Mouse (Mus musculus) forebrain, embryonic 13.5 days (tissue): ENCODE results near the gene Gm10382. TPM values are rescaled to one million over a fixed set of nuclear protein-coding genes. Genes with fewer than 3 reads are reported as not detected.
A peak's percentile ranks its signal among the peaks of the same experiment; 100 is the strongest.
"Not testable (repeated sequence)": the region's sequence is repeated elsewhere in the genome, so short reads cannot be mapped to it uniquely, and the experiment has no call there.

Experiments
- ATAC-seq: fragments of 200-750 bp; cut with Nextera tagmentation; 2 replicates; pipeline ENCODE4 v1.8.0; 2017
- H3K27ac ChIP-seq: fragments of 300-500 bp; sonication (generic); 2 replicates; pipeline ENCODE4 v1.5.1; 2015; ENCODE audit warnings: inconsistent platforms, mild to moderate bottlenecking, moderate library complexity
- H3K27me3 ChIP-seq: fragments of 300-500 bp; sonication (generic); 2 replicates; pipeline ENCODE4 v1.6.1; 2015; ENCODE audit warnings: mild to moderate bottlenecking, inconsistent platforms
- H3K36me3 ChIP-seq: fragments of 300-500 bp; sonication (generic); 2 replicates; pipeline ENCODE4 v1.6.1; 2015; ENCODE audit warnings: mild to moderate bottlenecking, inconsistent platforms; ENCODE audit not compliant: poor library complexity, severe bottlenecking
- H3K4me1 ChIP-seq: fragments of 300-500 bp; sonication (generic); 2 replicates; pipeline ENCODE4 v1.6.1; 2015; ENCODE audit warnings: inconsistent platforms
- H3K4me2 ChIP-seq: fragments of 300-500 bp; sonication (generic); 2 replicates; pipeline ENCODE4 v1.6.1; 2015; ENCODE audit warnings: inconsistent platforms, mild to moderate bottlenecking, moderate library complexity
- H3K4me3 ChIP-seq: fragments of 300-500 bp; sonication (generic); 2 replicates; pipeline ENCODE4 v1.5.1; 2015; ENCODE audit warnings: mild to moderate bottlenecking, inconsistent platforms
- H3K9ac ChIP-seq: fragments of 300-500 bp; sonication (generic); 2 replicates; pipeline ENCODE4 v1.6.1; 2015; ENCODE audit warnings: mild to moderate bottlenecking, inconsistent platforms
- H3K9me3 ChIP-seq: fragments of 300-500 bp; sonication (generic); replicated peaks from 2 replicates; pipeline ENCODE4 v1.6.1; 2016; ENCODE audit warnings: inconsistent platforms
- WGBS: fragments of 180-500 bp; shearing (Covaris S2); methylation state at CpG from one replicate; pipeline ENCODE4 v1.1.7; 2015; 5-methylcytosine and 5-hydroxymethylcytosine counted together
- polyA plus RNA-seq: library from polyadenylated mRNA; unstranded; fragments of >200 nt; fragmentation: Nextera tagmentation; extraction: Ambion mirVana; gene quantifications from 2 replicates; pipeline ENCODE4 v1.2.1, GENCODE M21; 2015

The Gm10382 gene
- polyA plus RNA-seq, 1 experiment from 2014 or later: 0.27 TPM

GRCm38 (mm10) chr5:125372027-125372426 lies 17.1 kb upstream of the Gm10382 start:
- Histone ChIP-seq H3K4me3 (no peak overlapping the region), H3K36me3 (no peaks in the 10 kb centered on the region), H3K4me1 (no peaks in the 10 kb centered on the region), H3K27me3 (no peaks in the 10 kb centered on the region), H3K4me2 (no peak overlapping the region), H3K9me3 (no peaks in the 10 kb centered on the region), H3K9ac (no peak overlapping the region), H3K27ac (no peak overlapping the region)
- ATAC-seq: no peak
- 87% methylated on average over 4 of the region's 4 CpGs for WGBS

GRCm38 (mm10) chr5:125375871-125376270 lies 13.3 kb upstream of the Gm10382 start:
- no peaks in the 10 kb centered on the region for H3K27me3 ChIP-seq
- no peak overlapping the region for H3K9ac ChIP-seq
- ATAC-seq: no peak
- H3K4me1 ChIP-seq: no peaks in the 10 kb centered on the region
- no peak overlapping the region for H3K27ac ChIP-seq
- H3K4me3 ChIP-seq: no peak overlapping the region
- no peak overlapping the region for H3K4me2 ChIP-seq
- WGBS: 92% methylated on average over 2 of the region's 2 CpGs
- no peaks in the 10 kb centered on the region for H3K9me3 ChIP-seq
- H3K36me3 ChIP-seq: no peaks in the 10 kb centered on the region

GRCm38 (mm10) chr5:125377214-125377613 lies 11.9 kb upstream of the Gm10382 start:
- H3K27ac ChIP-seq: no peak overlapping the region
- no peaks in the 10 kb centered on the region for H3K4me1 ChIP-seq
- 70% methylated on average over 7 of the region's 7 CpGs for WGBS
- H3K27me3 ChIP-seq: no peaks in the 10 kb centered on the region
- H3K4me3 ChIP-seq: no peak overlapping the region
- ATAC-seq: no peak
- H3K9ac ChIP-seq: no peak overlapping the region
- H3K36me3 ChIP-seq: no peaks in the 10 kb centered on the region
- no peak overlapping the region for H3K4me2 ChIP-seq
- no peaks in the 10 kb centered on the region for H3K9me3 ChIP-seq

- Histone ChIP-seq H3K9me3 (no peaks in the 10 kb centered on the region), H3K4me2 (no peak overlapping the region), H3K9ac (no peak overlapping the region), H3K27ac (no peak overlapping the region), H3K4me1 (peaks cover 2% of the 10 kb centered on the region; the same call in 1 of the 2 replicates), H3K4me3 (no peak overlapping the region), H3K36me3 (0 out of 2 replicates have a peak, but pooled peaks cover 3% of the 10 kb centered on the region), H3K27me3 (no peaks in the 10 kb centered on the region)
- WGBS: 87% methylated on average over 5 of the region's 5 CpGs
- no peak for ATAC-seq
Observed at GRCm38 (mm10) chr5:125378919-125379318, 10.2 kb upstream of the Gm10382 start.

- no peak overlapping the region for H3K4me2 ChIP-seq
- no peak overlapping the region for H3K27ac ChIP-seq
- ATAC-seq: no peak; the same call in 1 of the 2 replicates
- H3K4me1 ChIP-seq: peaks cover 20% of the 10 kb centered on the region
- H3K36me3 ChIP-seq: peaks cover 21% of the 10 kb centered on the region
- 76% methylated on average over 5 of the region's 5 CpGs for WGBS
- no peak overlapping the region for H3K4me3 ChIP-seq
- H3K9me3 ChIP-seq: no peaks in the 10 kb centered on the region
- no peaks in the 10 kb centered on the region for H3K27me3 ChIP-seq
- H3K9ac ChIP-seq: no peak overlapping the region
Observed at GRCm38 (mm10) chr5:125381954-125382672, 7.0 kb upstream of the Gm10382 start.

GRCm38 (mm10) chr5:125382673-125383558 lies 6.2 kb upstream of the Gm10382 start:
- 45% methylated on average over 6 of the region's 6 CpGs for WGBS
- H3K27ac ChIP-seq: peak overlapping the region; percentile 20; the same call in 1 of the 2 replicates
- H3K9ac ChIP-seq: no peak overlapping the region
- H3K4me3 ChIP-seq: no peak overlapping the region
- no peaks in the 10 kb centered on the region for H3K9me3 ChIP-seq
- H3K36me3 ChIP-seq: peaks cover 21% of the 10 kb centered on the region
- ATAC-seq: peak; percentile 48
- peaks cover 20% of the 10 kb centered on the region for H3K4me1 ChIP-seq
- H3K27me3 ChIP-seq: no peaks in the 10 kb centered on the region
- H3K4me2 ChIP-seq: no peak overlapping the region

- H3K4me3 ChIP-seq: no peak overlapping the region
- ATAC-seq: no peak
- 84% methylated on average over 3 of the region's 3 CpGs for WGBS
Observed at GRCm38 (mm10) chr5:125383637-125384420, 5.3 kb upstream of the Gm10382 start.

GRCm38 (mm10) chr5:125384512-125385214 lies 4.5 kb upstream of the Gm10382 start:
- H3K9me3 ChIP-seq: no peaks in the 10 kb centered on the region
- no peak for ATAC-seq
- H3K4me3 ChIP-seq: no peak overlapping the region
- H3K27me3 ChIP-seq: no peaks in the 10 kb centered on the region
- H3K36me3 ChIP-seq: peaks cover 25% of the 10 kb centered on the region
- peaks cover 28% of the 10 kb centered on the region for H3K4me1 ChIP-seq
- 0 out of 2 replicates have a peak overlapping the region, but pooled peaks have one; percentile 8 for H3K4me2 ChIP-seq
- WGBS: 86% methylated on average over 2 of the region's 2 CpGs
- no peak overlapping the region for H3K9ac ChIP-seq
- H3K27ac ChIP-seq: peak overlapping the region; percentile 10; the same call in 1 of the 2 replicates

More at GRCm38 (mm10) chr5:125383637-125384420, 5.3 kb upstream of the Gm10382 start:
- Histone ChIP-seq H3K36me3 (peaks cover 25% of the 10 kb centered on the region), H3K27me3 (no peaks in the 10 kb centered on the region), H3K9me3 (no peaks in the 10 kb centered on the region), H3K4me2 (no peak overlapping the region), H3K27ac (no peak overlapping the region; the same call in 1 of the 2 replicates), H3K9ac (no peak overlapping the region), H3K4me1 (peaks cover 28% of the 10 kb centered on the region)

GRCm38 (mm10) chr5:125385215-125385940 lies 3.7 kb upstream of the Gm10382 start:
- H3K27ac ChIP-seq: no peak overlapping the region
- ATAC-seq: no peak
- peak overlapping the region; percentile 8 for H3K4me2 ChIP-seq
- H3K36me3 ChIP-seq: peaks cover 25% of the 10 kb centered on the region
- no peak overlapping the region for H3K4me3 ChIP-seq
- no peaks in the 10 kb centered on the region for H3K9me3 ChIP-seq
- no peak overlapping the region for H3K9ac ChIP-seq
- no peaks in the 10 kb centered on the region for H3K27me3 ChIP-seq
- whole genome bisulfite sequencing: 71% methylated on average over 8 of the region's 8 CpGs
- H3K4me1 ChIP-seq: peaks cover 32% of the 10 kb centered on the region

- H3K9me3 ChIP-seq, H3K4me3 ChIP-seq, H3K27me3 ChIP-seq, H3K27ac ChIP-seq, ATAC-seq, H3K9ac ChIP-seq, H3K4me2 ChIP-seq: not testable (repeated sequence)
- 90% methylated on average over 5 of the region's 6 CpGs for WGBS
- H3K4me1 ChIP-seq: peaks cover 34% of the 10 kb centered on the region
- H3K36me3 ChIP-seq: peaks cover 25% of the 10 kb centered on the region
Observed at GRCm38 (mm10) chr5:125387295-125387694, 1.8 kb upstream of the Gm10382 start.
